Mouse (Mus musculus) ovary, postnatal 14 days (tissue): Measurements from ENCODE around the gene Celf2.

Experiments used
- DNase-seq: peaks from one replicate; pipeline ENCODE4 v3.0.0; 2022; ENCODE audit warnings: low spot score

Gene Celf2

GRCm38 (mm10) chr2:7193413-7193812 is 315.9 kb downstream of the Celf2 start:
- no peak for DNase-seq

DNA sequence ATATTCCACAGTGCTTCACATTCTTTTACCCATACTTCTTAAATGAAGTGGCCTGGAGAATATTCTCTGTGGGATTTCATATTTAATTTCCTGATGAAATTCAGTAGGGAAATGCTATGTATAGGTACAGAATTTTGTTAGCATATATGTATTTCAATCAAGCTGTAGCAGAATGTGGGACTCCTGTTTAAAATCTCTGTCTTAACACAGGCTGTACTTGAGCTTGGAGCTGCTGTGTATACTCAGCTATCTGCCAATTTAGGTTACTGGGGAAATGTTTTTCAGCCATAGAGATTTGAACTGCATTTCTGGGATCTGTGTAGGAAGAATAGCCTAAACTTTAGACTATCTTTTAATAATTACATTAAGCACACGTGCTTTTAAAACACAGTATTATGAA is 330.2 kb downstream of the Celf2 start:
- no peak for DNase-seq

- no peak for DNase-seq
Observed at GRCm38 (mm10) chr2:7173271-7174064, 335.9 kb downstream of the Celf2 start.

DNA sequence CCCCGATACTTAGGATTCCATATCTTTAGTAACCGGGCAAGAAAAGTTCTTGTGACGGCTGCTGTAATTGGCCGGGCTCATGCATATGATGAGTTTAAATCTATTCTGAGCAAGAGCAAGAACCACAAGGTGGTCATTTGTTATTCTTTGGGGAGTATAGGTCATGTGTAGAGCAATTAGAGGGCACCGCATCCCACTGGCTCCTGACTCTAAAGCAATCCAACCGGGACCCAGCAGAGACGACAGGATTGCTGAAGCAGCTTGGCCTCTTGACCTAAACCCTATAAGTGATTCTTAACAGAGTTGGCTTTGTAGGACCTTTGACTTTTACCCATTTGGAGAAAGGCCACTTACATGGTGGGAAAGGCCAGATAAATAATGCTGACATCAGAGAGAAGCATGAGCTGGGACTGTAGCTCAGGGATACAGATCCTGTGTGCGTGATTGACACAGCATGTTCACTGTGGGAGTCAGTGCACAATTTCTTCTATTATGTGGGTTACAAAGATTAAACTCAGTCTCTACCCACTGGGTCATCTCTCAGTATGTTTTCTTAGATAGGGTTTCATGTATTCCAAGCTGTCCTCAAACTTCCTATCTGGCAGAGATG is 338.2 kb downstream of the Celf2 start:
- no peak for DNase-seq

DNA sequence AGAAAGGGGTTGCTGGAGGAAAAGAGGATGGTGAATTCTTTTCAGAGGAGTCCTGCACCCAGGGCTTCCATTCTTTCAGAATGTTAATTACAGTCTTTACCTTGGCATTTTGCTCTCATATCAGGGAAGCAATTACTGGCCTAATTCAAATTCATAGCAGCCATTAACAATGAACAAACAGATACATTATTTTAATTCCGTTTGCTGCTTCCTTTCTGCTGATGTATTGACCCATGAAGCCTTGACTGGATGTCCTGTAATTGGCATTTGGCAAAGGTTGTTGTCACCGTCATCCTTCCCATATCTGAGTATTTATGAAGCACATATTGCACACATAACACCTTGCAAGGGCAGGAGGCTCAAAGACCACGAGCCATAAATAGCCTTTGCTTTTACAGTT is 343.6 kb downstream of the Celf2 start:
- no peak for DNase-seq

- no peak for DNase-seq
Observed at GRCm38 (mm10) chr2:7160108-7160507, 349.3 kb downstream of the Celf2 start.

DNA sequence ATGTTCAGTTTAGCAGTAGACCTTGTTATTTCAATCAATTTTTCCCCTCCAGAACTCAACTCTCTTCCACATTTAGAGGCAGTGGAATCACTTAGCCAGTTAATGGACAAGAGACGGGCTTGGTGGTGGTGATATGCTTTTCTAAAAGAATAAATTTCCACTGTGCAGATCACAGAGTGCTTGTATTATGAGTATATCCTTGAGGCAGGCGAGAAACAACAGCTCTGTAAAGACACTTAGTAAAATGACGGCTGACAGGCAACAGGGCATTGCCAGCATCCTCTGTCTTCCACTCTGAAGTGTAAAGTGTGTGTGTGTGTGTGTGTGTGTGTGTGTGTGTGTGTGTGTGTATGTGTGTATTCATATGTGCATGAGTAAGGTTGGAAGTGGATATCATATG is 362.1 kb downstream of the Celf2 start:
- DNase-seq: no peak

DNA sequence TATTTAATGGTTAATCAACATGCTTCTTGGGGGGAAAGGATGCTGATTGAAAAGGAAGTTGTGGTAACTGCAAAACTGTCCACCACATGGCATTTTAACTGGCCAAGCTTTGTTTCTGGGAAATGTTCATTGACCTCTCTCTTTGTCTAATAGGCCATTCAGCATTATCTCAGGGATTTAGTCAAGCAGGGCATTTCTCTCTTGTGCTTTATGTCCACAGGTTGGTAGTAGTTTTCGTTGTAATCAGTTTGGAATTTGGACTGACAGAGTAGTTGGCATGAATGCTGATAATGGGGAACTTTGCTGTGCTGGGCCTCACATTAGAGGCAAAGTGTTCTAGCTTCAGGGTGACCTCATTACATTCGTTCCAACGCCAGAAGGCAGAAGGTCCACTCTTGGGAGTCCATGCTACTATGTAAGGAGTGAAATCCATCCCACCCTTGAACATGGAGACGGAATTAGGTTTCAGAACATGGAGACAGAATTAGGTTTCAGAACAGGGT is 363.8 kb downstream of the Celf2 start:
- DNase-seq: no peak

GRCm38 (mm10) chr2:7144871-7145270 is 364.5 kb downstream of the Celf2 start:
- DNase-seq: no peak

- DNase-seq: no peak
Observed at GRCm38 (mm10) chr2:7123366-7123765, 386.0 kb downstream of the Celf2 start.

GRCm38 (mm10) chr2:7115801-7116200 is 393.6 kb downstream of the Celf2 start:
- DNase-seq: no peak

DNA sequence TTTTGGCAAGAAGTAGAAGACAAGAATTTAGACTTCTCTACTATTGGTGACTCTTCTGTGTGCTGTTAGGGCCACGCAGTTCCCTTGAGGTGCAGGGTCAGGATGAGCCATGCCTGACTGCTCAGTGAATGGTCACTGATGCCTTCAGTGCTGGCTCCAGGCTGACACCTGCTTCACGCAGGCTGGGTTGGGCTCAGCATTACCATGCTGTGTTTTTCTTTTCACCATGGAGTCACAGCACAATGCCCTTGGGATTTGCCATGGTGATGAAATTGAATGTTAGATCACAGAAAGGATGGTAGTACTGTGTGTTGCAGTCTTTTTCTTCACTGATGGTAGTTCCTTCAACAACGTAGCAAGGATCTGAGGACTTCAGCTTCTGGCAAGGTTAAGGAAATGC is 394.2 kb downstream of the Celf2 start:
- DNase-seq: no peak

DNA sequence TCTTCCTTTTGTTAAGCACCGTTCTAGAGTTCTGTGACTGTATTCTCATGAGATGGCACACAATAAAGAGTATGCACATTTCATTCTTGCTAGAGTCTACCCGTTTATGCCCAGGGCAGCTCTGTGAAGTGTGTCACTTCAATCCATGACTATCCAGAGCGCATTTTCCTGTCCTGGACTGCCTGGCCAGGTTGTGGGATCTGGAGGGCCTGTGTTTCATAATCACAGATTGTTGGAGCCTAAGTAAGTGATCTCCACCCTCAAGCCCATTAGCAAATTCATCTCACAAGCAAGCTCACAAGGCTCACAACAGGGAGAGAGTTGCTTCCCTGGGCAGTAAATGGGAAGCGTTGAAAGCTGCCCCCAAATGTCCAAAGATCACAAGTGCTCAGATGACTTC is 395.6 kb downstream of the Celf2 start:
- no peak for DNase-seq

- no peak for DNase-seq
Observed at GRCm38 (mm10) chr2:7112156-7112813, 397.1 kb downstream of the Celf2 start.

GRCm38 (mm10) chr2:7093414-7093813 is 415.9 kb downstream of the Celf2 start:
- no peak for DNase-seq

- DNase-seq: no peak
Observed at GRCm38 (mm10) chr2:7092641-7093040, 416.7 kb downstream of the Celf2 start.

DNA sequence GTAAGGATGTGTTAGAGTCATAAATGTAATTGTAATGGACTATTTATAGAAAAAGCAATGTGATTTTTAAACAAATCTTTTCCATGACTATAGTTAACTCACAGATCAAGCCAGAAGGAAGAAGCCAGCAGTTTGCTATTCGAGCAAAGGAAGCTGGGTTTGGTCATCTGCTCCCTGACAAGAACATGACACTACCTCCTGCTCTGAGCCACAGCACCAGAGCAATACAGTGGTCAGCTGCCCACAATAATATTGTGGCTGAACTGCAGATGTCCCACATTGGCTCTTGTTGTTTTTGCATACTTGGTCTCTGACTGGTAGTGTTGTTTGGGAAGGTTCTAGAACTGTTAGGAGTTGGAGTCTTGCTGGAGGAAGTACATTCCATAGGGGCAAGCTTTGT is 418.9 kb downstream of the Celf2 start:
- no peak for DNase-seq

- DNase-seq: no peak
Observed at GRCm38 (mm10) chr2:7089069-7089834, 420.1 kb downstream of the Celf2 start.

DNA sequence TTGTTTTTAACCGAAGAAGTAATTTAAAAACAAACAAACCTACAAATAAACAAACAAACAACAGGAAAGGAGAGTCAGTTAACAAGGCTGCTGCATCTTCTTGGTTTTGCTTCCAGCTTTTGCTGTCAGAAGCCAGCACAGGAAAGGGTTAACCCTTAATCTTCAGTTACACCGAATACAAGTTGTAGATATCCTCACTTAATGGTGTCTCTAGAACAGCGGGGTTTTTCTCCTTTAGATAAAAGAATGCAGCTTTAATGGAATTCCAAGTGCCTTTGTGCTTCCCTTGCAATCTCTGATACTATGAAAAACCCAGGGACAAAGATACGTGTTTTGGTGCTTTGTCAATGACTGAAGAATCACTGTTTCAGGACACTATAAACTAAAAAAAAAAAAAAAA is 420.8 kb downstream of the Celf2 start:
- no peak for DNase-seq

DNA sequence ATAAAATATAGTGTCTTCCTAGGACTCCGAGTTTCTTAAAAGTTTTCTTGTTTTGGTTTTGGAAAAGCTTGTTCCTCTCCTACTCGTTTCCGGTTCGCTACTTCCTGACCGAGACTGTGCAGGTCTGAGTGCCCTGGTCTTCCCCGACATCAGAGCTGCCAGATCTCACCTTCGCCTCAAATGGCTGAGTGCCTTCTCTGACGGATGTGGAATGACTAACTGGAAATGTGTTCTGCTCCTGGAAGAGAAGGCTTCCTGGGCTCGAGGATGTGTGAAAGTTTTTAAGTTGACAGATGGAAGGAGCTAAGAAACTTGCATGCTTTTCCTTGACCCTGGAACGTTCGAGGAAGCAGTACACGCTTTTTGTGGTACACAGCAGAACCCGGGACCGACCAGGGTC is 421.9 kb downstream of the Celf2 start:
- no peak for DNase-seq

- no peak for DNase-seq
Observed at GRCm38 (mm10) chr2:7083489-7084090, 425.8 kb downstream of the Celf2 start.
